Mouse (Mus musculus) thymus, adult 2 months (tissue): Measurements from ENCODE around the gene Nr1h5. TPM values are rescaled to one million over a fixed set of nuclear protein-coding genes. Genes with fewer than 3 reads are reported as not detected.

Experiments
- DNase-seq: peaks from one replicate; pipeline ENCODE4 v3.0.0; 2021
- H3K27ac ChIP-seq: fragments of 200-500 bp; 2 replicates; pipeline ENCODE4 v1.5.1; 2012; ENCODE audit warnings: low read length, control low read depth; ENCODE audit not compliant: control insufficient read depth, insufficient read depth
- H3K27me3 ChIP-seq: fragments of 200-500 bp; 2 replicates; pipeline ENCODE4 v1.6.1; 2012; ENCODE audit warnings: mild to moderate bottlenecking, low read length, moderate library complexity, mixed read lengths; ENCODE audit not compliant: control insufficient read depth, insufficient read depth
- H3K36me3 ChIP-seq: fragments of 200-500 bp; 2 replicates; pipeline ENCODE4 v1.6.1; 2012; ENCODE audit warnings: mild to moderate bottlenecking, low read length, moderate library complexity; ENCODE audit not compliant: control insufficient read depth, insufficient read depth
- H3K4me1 ChIP-seq: fragments of 200-500 bp; replicated peaks from 2 replicates; pipeline ENCODE4 v1.6.1; 2012; ENCODE audit warnings: low read length; ENCODE audit not compliant: control insufficient read depth, insufficient read depth
- H3K4me3 ChIP-seq: fragments of 200-500 bp; 2 replicates; pipeline ENCODE4 v1.5.1; 2012; ENCODE audit warnings: mild to moderate bottlenecking, low read length, control low read depth, moderate library complexity; ENCODE audit not compliant: control insufficient read depth, insufficient read depth
- CTCF ChIP-seq: fragments of 200-500 bp; IDR thresholded peaks from 2 replicates; pipeline ENCODE4 v1.5.1; 2012; ENCODE audit warnings: mild to moderate bottlenecking, control low read depth, low read length, moderate library complexity, borderline replicate concordance; ENCODE audit not compliant: control insufficient read depth, poor library complexity, insufficient read depth; ENCODE audit errors: extremely low read depth
- POLR2A ChIP-seq: fragments of 200-500 bp; IDR thresholded peaks from 2 replicates; pipeline ENCODE4 v1.6.1; 2012; ENCODE audit warnings: mild to moderate bottlenecking, low read length, control low read depth, moderate library complexity; ENCODE audit not compliant: control insufficient read depth, poor library complexity, insufficient read depth; ENCODE audit errors: extremely low read depth
- WGBS: fragments of 180-500 bp; shearing (Covaris S2); methylation state at CpG from one replicate; pipeline ENCODE4 v1.1.7; 2018; 5-methylcytosine and 5-hydroxymethylcytosine counted together
- polyA plus RNA-seq: library from polyadenylated mRNA; depleted of rRNA; stranded (reverse); fragments of >200 nt; gene quantifications from 2 replicates; pipeline ENCODE4 v1.2.3, GENCODE M21; 2012

The Nr1h5 gene
- polyA plus RNA-seq, 1 experiment: 0.04 TPM

DNA sequence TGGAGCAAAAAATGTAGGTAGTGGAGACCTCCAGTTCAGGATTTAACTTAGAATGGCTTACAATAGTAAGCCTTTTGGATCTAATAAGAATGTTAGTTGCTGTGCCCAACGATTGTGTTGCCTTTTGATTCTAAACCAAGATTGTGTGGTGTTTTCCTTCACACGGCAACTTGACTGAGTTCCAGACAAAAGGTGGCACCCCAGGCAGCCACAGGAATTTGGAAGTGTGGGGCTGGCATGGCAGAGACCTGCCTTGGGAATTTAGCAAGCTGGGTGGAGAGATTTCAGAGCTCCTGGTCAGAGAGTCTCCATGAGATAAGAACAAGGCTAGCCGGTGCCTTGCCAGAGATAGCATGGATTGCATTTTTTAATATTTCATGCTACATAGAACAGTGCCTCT lies 8.3 kb downstream of the Nr1h5 start:
- TF ChIP-seq POLR2A (no peak), CTCF (no peak)
- Histone ChIP-seq H3K27ac (no peak overlapping the region), H3K4me1 (no peaks in the 10 kb centered on the region), H3K36me3 (no peaks in the 10 kb centered on the region), H3K4me3 (no peak overlapping the region), H3K27me3 (no peaks in the 10 kb centered on the region)
- WGBS: 86% methylated on average over 3 of the region's 3 CpGs
- no peak for DNase-seq

- WGBS: 90% methylated on average over 3 of the region's 3 CpGs
- H3K27me3 ChIP-seq: no peaks in the 10 kb centered on the region
- TF ChIP-seq POLR2A (no peak), CTCF (no peak)
These were observed 8.8 kb downstream of the Nr1h5 start for GRCm38 (mm10) chr3:102955143-102955542.

DNA sequence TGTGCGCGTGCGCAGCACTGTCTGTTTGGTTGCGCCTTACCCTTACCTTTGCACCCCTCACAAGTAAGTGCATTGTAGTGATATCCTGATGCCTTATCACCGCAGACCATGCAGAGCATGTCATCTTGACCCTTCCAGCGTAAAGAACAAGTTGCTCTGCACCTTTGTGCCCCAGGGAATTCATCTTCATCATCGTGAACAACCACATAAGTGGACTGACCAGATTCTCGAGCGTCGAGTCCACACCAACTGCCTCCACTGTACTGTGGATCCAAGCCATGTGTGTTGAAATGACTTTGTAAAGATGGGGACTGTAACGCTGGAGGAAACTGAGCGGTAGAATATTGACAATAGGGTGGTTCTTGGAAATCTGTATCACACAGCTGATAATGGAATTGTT lies 9.5 kb downstream of the Nr1h5 start:
- H3K4me3 ChIP-seq: no peak overlapping the region
- WGBS: 95% methylated on average over 12 of the region's 12 CpGs
- no peak overlapping the region for H3K27ac ChIP-seq
- TF ChIP-seq POLR2A (no peak), CTCF (no peak)
- no peak for DNase-seq
- H3K36me3 ChIP-seq: no peaks in the 10 kb centered on the region
- no peaks in the 10 kb centered on the region for H3K27me3 ChIP-seq
- no peaks in the 10 kb centered on the region for H3K4me1 ChIP-seq

More at GRCm38 (mm10) chr3:102955143-102955542, 8.8 kb downstream of the Nr1h5 start:
- no peaks in the 10 kb centered on the region for H3K36me3 ChIP-seq
- H3K27ac ChIP-seq: no peak overlapping the region
- no peak for DNase-seq
- no peaks in the 10 kb centered on the region for H3K4me1 ChIP-seq
- H3K4me3 ChIP-seq: no peak overlapping the region

DNA sequence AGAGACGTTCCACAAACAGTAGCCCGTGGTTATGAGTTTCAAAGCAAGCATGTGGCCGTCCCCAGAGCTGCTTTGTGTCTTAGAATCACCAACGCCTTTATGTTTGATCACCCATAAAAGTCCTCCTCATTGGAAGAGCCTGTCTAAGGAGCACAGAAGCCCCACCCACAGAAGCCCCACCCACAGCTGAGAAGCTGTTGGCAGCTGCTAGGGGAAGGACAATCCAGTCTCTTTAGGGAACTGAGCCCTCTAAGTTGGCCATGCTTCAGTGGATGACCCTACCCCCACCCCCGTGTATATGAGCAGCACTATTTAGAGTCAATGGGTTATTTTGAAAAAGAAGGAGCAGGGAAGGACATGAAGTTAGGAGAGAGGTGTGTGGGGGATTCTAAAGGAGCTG lies 17.1 kb downstream of the Nr1h5 start:
- Histone ChIP-seq H3K27me3 (no peaks in the 10 kb centered on the region; the same call in 1 of the 2 replicates), H3K27ac (no peak overlapping the region), H3K36me3 (no peaks in the 10 kb centered on the region), H3K4me3 (no peak overlapping the region), H3K4me1 (no peaks in the 10 kb centered on the region)
- no peak for DNase-seq
- TF ChIP-seq POLR2A: no peak
- no peak for TF ChIP-seq CTCF
- WGBS: 66% methylated on average over 5 of the region's 5 CpGs

- WGBS: 89% methylated on average over 3 of the region's 3 CpGs
- no peaks in the 10 kb centered on the region for H3K36me3 ChIP-seq
- TF ChIP-seq POLR2A (no peak), CTCF (no peak)
- no peak overlapping the region for H3K27ac ChIP-seq
- H3K27me3 ChIP-seq: no peaks in the 10 kb centered on the region; the same call in 1 of the 2 replicates
- no peak for DNase-seq
- H3K4me3 ChIP-seq: no peak overlapping the region
- no peaks in the 10 kb centered on the region for H3K4me1 ChIP-seq
These were observed 17.6 kb downstream of the Nr1h5 start for GRCm38 (mm10) chr3:102946312-102946711.

DNA sequence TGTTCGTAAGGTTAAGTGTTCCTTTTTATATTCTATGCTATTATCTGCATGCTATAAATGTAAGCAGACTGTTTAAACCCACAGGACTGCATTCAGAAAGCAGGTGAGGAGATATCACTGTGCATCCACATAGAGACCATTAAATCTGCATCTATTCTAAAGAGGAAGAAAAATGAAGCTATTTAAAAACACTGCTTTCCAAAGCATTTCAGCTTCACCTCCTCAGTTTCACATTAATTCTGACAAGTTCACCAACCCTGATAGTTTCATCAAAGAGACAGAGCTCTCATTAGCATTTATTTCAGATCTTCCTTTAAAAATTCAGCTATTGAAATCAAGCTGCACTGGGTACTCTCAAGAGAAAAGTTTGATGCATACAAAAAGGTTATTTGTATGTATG lies 25.8 kb downstream of the Nr1h5 start:
- Histone ChIP-seq H3K27ac (no peak overlapping the region), H3K4me3 (no peak overlapping the region), H3K4me1 (no peaks in the 10 kb centered on the region), H3K27me3 (no peaks in the 10 kb centered on the region), H3K36me3 (no peaks in the 10 kb centered on the region)
- no peak for DNase-seq
- whole genome bisulfite sequencing: 93% methylated on average over 1 of the region's 1 CpGs
- no peak for TF ChIP-seq POLR2A
- TF ChIP-seq CTCF: no peak

DNA sequence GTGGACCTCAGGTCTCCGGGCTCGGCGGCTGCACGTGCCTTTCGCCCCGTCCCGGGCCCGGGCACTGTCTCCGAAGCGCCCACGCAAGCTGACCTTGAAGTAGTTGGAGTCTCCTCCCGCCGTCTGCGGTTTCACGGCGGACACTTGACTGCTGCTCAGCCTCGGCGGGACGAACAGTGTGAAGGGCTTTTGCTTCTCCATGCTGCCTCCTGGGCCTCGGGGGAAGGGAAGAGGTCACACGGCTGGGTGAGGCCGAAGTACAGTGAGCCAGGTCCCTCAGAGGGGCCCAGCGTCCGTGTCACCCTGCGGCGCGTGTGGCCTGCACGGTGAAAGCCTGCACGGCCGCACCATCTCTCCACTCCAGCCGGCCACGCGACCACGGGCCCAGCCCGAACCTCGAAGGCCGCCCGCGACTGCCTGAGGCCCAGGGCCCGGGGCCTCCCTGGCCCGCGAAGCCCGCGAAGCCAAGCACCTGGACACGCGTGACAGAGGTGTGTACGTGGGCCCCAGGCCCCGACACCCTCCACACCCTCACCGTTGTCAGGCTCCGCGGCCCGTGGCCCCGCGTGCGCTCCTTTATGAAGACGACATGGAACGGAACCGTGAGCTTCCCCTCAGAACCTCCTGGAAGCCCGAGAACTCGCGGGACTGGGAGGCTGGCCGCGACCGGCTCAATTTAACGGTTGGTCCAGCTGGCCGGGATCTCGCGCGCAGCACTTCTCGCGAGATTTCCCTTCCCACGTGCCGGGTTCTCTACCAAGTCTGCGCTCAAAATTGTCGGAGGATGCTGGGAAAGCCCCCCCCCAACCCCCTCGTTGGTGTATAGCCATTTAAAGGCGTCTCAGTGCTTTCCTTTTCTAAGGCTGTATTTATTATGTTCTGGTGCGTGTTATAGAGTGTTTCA lies 28.2 kb downstream of the Nr1h5 start, which contains the start of gene Sycp1:
Gene Sycp1 (minus strand): TSS at position 650 of the 904 bp plus-strand sequence.
- DNase-seq: no peak
- no peaks in the 10 kb centered on the region for H3K4me1 ChIP-seq
- TF ChIP-seq POLR2A (no peak), CTCF (no peak)
- H3K27ac ChIP-seq: no peak within 1 kb of the TSS
- WGBS: 95% methylated on average over 78 of the region's 78 CpGs
- no peak within 1 kb of the TSS for H3K4me3 ChIP-seq
- no peaks in the 10 kb centered on the region for H3K27me3 ChIP-seq
- no peaks in the 10 kb centered on the region for H3K36me3 ChIP-seq
